Mouse (Mus musculus): ENCODE results near the gene Ctnnbl1. TPM values are rescaled to one million over a fixed set of nuclear protein-coding genes. Genes with fewer than 3 reads are reported as not detected.

The Ctnnbl1 gene
- polyA plus RNA-seq, 1 experiment = 29.1 TPM

- peak in 1 of 2 experiments; percentile 20 for DNase-seq (ENCODE audit: extremely low spot score in 1 of 2, low spot score in 1 of 2)
Measured at GRCm38 (mm10) chr2:157747989-157748388, 10.8 kb downstream of the Ctnnbl1 start.

- DNase-seq (ENCODE audit: extremely low spot score in 1 of 2, low spot score in 1 of 2) = peak in 1 of 2 experiments; percentile 18
Measured at GRCm38 (mm10) chr2:157750481-157750880, 13.3 kb downstream of the Ctnnbl1 start.

GRCm38 (mm10) chr2:157750926-157751588 is 13.9 kb downstream of the Ctnnbl1 start:
- DNase-seq (ENCODE audit: extremely low spot score in 1 of 2, low spot score in 1 of 2) = no peak

- peak; percentile 33 to 68 for DNase-seq (ENCODE audit: extremely low spot score in 1 of 2, low spot score in 1 of 2)
Measured at GRCm38 (mm10) chr2:157751589-157752373, 14.6 kb downstream of the Ctnnbl1 start.

- no peak for DNase-seq (ENCODE audit: extremely low spot score in 1 of 2, low spot score in 1 of 2)
Measured at GRCm38 (mm10) chr2:157752374-157752743, 15.2 kb downstream of the Ctnnbl1 start.

GRCm38 (mm10) chr2:157755771-157756170 is 18.6 kb downstream of the Ctnnbl1 start:
- no peak for DNase-seq (ENCODE audit: extremely low spot score in 1 of 2, low spot score in 1 of 2)

- DNase-seq (ENCODE audit: extremely low spot score in 1 of 2, low spot score in 1 of 2) = no peak
Measured at GRCm38 (mm10) chr2:157756193-157756592, 19.0 kb downstream of the Ctnnbl1 start.

- DNase-seq (ENCODE audit: extremely low spot score in 1 of 2, low spot score in 1 of 2) = no peak
Measured at GRCm38 (mm10) chr2:157758395-157758794, 21.2 kb downstream of the Ctnnbl1 start.

GRCm38 (mm10) chr2:157759717-157760116 is 22.5 kb downstream of the Ctnnbl1 start:
- no peak for DNase-seq (ENCODE audit: extremely low spot score in 1 of 2, low spot score in 1 of 2)

GRCm38 (mm10) chr2:157762903-157763302 is 25.7 kb downstream of the Ctnnbl1 start:
- DNase-seq (ENCODE audit: extremely low spot score in 1 of 2, low spot score in 1 of 2) = no peak

- DNase-seq (ENCODE audit: extremely low spot score in 1 of 2, low spot score in 1 of 2) = no peak
Measured at GRCm38 (mm10) chr2:157766591-157766990, 29.4 kb downstream of the Ctnnbl1 start.

- no peak for DNase-seq (ENCODE audit: extremely low spot score in 1 of 2, low spot score in 1 of 2)
Measured at GRCm38 (mm10) chr2:157768682-157769429, 31.7 kb downstream of the Ctnnbl1 start.

GRCm38 (mm10) chr2:157770761-157771160 is 33.6 kb downstream of the Ctnnbl1 start:
- DNase-seq (ENCODE audit: extremely low spot score in 1 of 2, low spot score in 1 of 2) = no peak

- DNase-seq (ENCODE audit: extremely low spot score in 1 of 2, low spot score in 1 of 2) = no peak
Measured at GRCm38 (mm10) chr2:157773661-157774060, 36.5 kb downstream of the Ctnnbl1 start.

- peak; percentile 14 to 52 for DNase-seq (ENCODE audit: extremely low spot score in 1 of 2, low spot score in 1 of 2)
Measured at GRCm38 (mm10) chr2:157775957-157776356, 38.8 kb downstream of the Ctnnbl1 start.

- DNase-seq (ENCODE audit: extremely low spot score in 1 of 2, low spot score in 1 of 2) = no peak
Measured at GRCm38 (mm10) chr2:157780956-157781355, 43.8 kb downstream of the Ctnnbl1 start.

- peak in 1 of 2 experiments; percentile 61 for DNase-seq (ENCODE audit: extremely low spot score in 1 of 2, low spot score in 1 of 2)
Measured at GRCm38 (mm10) chr2:157783152-157783551, 46.0 kb downstream of the Ctnnbl1 start.

- no peak for DNase-seq (ENCODE audit: extremely low spot score in 1 of 2, low spot score in 1 of 2)
Measured at GRCm38 (mm10) chr2:157784238-157784637, 47.0 kb downstream of the Ctnnbl1 start.

GRCm38 (mm10) chr2:157784647-157785046 is 47.4 kb downstream of the Ctnnbl1 start:
- DNase-seq (ENCODE audit: extremely low spot score in 1 of 2, low spot score in 1 of 2) = no peak

- DNase-seq (ENCODE audit: extremely low spot score in 1 of 2, low spot score in 1 of 2) = no peak
Measured at GRCm38 (mm10) chr2:157789226-157789625, 52.0 kb downstream of the Ctnnbl1 start.

GRCm38 (mm10) chr2:157790836-157791495 is 53.8 kb downstream of the Ctnnbl1 start:
- DNase-seq (ENCODE audit: extremely low spot score in 1 of 2, low spot score in 1 of 2) = no peak

Data from frontal cortex, adult 2 months (tissue).